Mouse (Mus musculus) adrenal gland, adult 18-20 months (tissue): Measurements from ENCODE around the gene Zim1. TPM values are rescaled to one million over a fixed set of nuclear protein-coding genes. Genes with fewer than 3 reads are reported as not detected.

ENCODE experiments used
- DNase-seq, 2 experiments: peaks; one replicate each; pipeline ENCODE4 v3.0.0; 2021 to 2022; ENCODE audit warnings: low spot score in 2 of 2
- total RNA-seq, 2 experiments: library from RNA; stranded (reverse); gene quantifications; 1 replicate in 1 of 2; 2 replicates in 1 of 2; pipeline ENCODE4 v1.2.3; 2021

Gene Zim1
- total RNA-seq, 2 experiments from 2014 or later = 1.1 to 3.5 TPM

GRCm38 (mm10) chr7:6652151-6652550 lies 44.1 kb downstream of the Zim1 start:
- DNase-seq = no peak

- DNase-seq = no peak
Measured at GRCm38 (mm10) chr7:6651221-6651620, 45.0 kb downstream of the Zim1 start.

- no peak for DNase-seq
Measured at GRCm38 (mm10) chr7:6650526-6650925, 45.7 kb downstream of the Zim1 start.

GRCm38 (mm10) chr7:6645821-6646220 lies 50.4 kb downstream of the Zim1 start:
- DNase-seq = no peak

- no peak for DNase-seq
Measured at GRCm38 (mm10) chr7:6638076-6638475, 58.2 kb downstream of the Zim1 start.

GRCm38 (mm10) chr7:6636741-6637140 lies 59.5 kb downstream of the Zim1 start:
- no peak for DNase-seq

- DNase-seq = no peak
Measured at GRCm38 (mm10) chr7:6635831-6636230, 60.4 kb downstream of the Zim1 start.

Other genes starting within 250 kb of the Zim1 start
- not detected for gene Olfr1336, start 240.3 kb downstream of the Zim1 start, total RNA-seq
- gene Olfr1346, start 229.3 kb downstream of the Zim1 start, total RNA-seq = not detected
- not detected for gene Olfr5, start 209.5 kb downstream of the Zim1 start, total RNA-seq
- not detected for gene Olfr1347, start 196.7 kb downstream of the Zim1 start, total RNA-seq
- gene Olfr1348, start 187.7 kb downstream of the Zim1 start, total RNA-seq = not detected
- gene Olfr1349, start 173.5 kb downstream of the Zim1 start, total RNA-seq = not detected
- gene Olfr1350, start 131.6 kb downstream of the Zim1 start, total RNA-seq = not detected
- gene Peg3, start 34.0 kb upstream of the Zim1 start, total RNA-seq = 10 to 100 TPM; 24.5 to 32.1 TPM
- 1 to 10 TPM in 1 of 2 experiments, under 1 TPM in 1; 0.80 to 1.4 TPM for gene Usp29, start 34.1 kb upstream of the Zim1 start, total RNA-seq